Mouse (Mus musculus) kidney, adult 10 weeks (tissue): Measurements from ENCODE around the gene Tctex1d1. TPM values are rescaled to one million over a fixed set of nuclear protein-coding genes. Genes with fewer than 3 reads are reported as not detected.

ENCODE experiments used
- polyA plus RNA-seq: library from polyadenylated mRNA; stranded (reverse); fragments of 350-450 nt; fragmentation: Illumina TruSeq; extraction: RNeasy Lipid Tissue Mini Kit (QIAGEN cat#74804); gene quantifications from one replicate; pipeline ENCODE4 v1.2.3, GENCODE M21; 2014; ENCODE audit warnings: low read depth, low replicate concordance

Gene Tctex1d1
- polyA plus RNA-seq: not detected

GRCm38 (mm10) chr4:102978440-102978839 lies at the start of gene Tctex1d1:
Tctex1d1 (plus strand) TSS chr4:102978606.

DNA sequence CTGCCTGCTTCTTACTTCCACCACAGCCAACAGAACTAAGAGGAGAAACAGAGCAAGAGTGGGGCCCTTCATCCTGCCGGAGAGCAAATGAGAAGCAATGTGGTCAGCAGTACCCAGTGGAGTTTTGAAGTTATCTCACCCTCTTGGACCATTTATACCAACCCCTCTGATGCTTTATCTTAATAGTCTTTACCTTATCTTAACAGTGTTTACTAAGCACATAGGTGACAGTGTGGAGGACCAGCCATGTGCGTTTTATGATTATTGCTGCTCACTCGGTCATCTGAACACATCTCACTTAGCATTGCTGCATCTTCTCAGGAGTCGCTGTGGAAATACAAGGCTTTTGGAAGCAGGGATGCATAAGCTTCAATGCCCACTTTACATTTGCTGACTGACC lies 48.2 kb downstream of the Tctex1d1 start, which contains the start of gene Insl5:
TSS of gene Insl5 (minus strand) at position 222 of the 400 bp plus-strand sequence.

Other genes with a start within 250 kb of the Tctex1d1 start
- gene Sgip1, start 237.3 kb upstream of the Tctex1d1 start, polyA plus RNA-seq: 2.4 TPM
- not detected for gene Insl5, start 48.2 kb downstream of the Tctex1d1 start, polyA plus RNA-seq
- 94.4 TPM for gene Mier1, start 135.8 kb downstream of the Tctex1d1 start, polyA plus RNA-seq
- 5.6 TPM for gene Wdr78, start 135.9 kb downstream of the Tctex1d1 start, polyA plus RNA-seq
- 27.5 TPM for gene Slc35d1, start 236.6 kb downstream of the Tctex1d1 start, polyA plus RNA-seq